Mouse (Mus musculus) MEL (cell line): ENCODE measurements at regions not wholly inside any gene's neighbourhood (a gene's known extent, or its start where the extent isn't known, plus 50 kb on each side); places are given as distances from the start of the nearest gene placed in this dataset.

Experiments used
- DNase-seq: peaks from one replicate; pipeline ENCODE4 v3.0.0; 2011; ENCODE audit warnings: low read depth, low spot score
- H3K27ac ChIP-seq: 2 replicates; pipeline ENCODE4 v1.5.1; 2012; ENCODE audit warnings: low read depth, mild to moderate bottlenecking, control low read depth, low read length, moderate library complexity; ENCODE audit not compliant: control insufficient read depth
- H3K27me3 ChIP-seq, 2 experiments: fragments of 150-350 bp in 1 of 2; sonication (generic) in 1 of 2; 2 replicates each; pipeline ENCODE4 v1.6.1; 2012; ENCODE audit warnings: low read length in 2 of 2, mild to moderate bottlenecking in 2 of 2, improper control_type of control experiment in 1 of 2, moderate library complexity in 1 of 2; ENCODE audit not compliant: insufficient read depth in 2 of 2, control insufficient read depth in 1 of 2
- H3K36me3 ChIP-seq, 2 experiments: 2 replicates each; pipeline ENCODE4 v1.6.1; 2012 to 2014; ENCODE audit warnings: low read length in 2 of 2, improper control_type of control experiment in 1 of 2, inconsistent platforms in 1 of 2, mild to moderate bottlenecking in 1 of 2; ENCODE audit not compliant: insufficient read depth in 2 of 2, control insufficient read depth in 1 of 2
- H3K4me1 ChIP-seq, 2 experiments: fragments of 150-350 bp in 1 of 2; sonication (generic) in 1 of 2; 2 replicates each; pipeline ENCODE4 v1.6.1; 2012; ENCODE audit warnings: low read length in 2 of 2, improper control_type of control experiment in 1 of 2, mild to moderate bottlenecking in 1 of 2; ENCODE audit not compliant: insufficient read depth in 2 of 2, control insufficient read depth in 1 of 2
- H3K4me3 ChIP-seq, 2 experiments: fragments of 150-350 bp in 1 of 2; sonication (generic) in 1 of 2; 2 replicates each; pipeline ENCODE4 v1.5.1; 2012; ENCODE audit warnings: low read depth in 2 of 2, low read length in 2 of 2, mild to moderate bottlenecking in 2 of 2, moderate library complexity in 2 of 2, control low read depth in 1 of 2, improper control_type of control experiment in 1 of 2; ENCODE audit not compliant: control insufficient read depth in 1 of 2, insufficient read depth in 1 of 2
- H3K79me2 ChIP-seq: 2 replicates; pipeline ENCODE4 v1.6.1; 2012; ENCODE audit warnings: mild to moderate bottlenecking, low read length, moderate library complexity; ENCODE audit not compliant: control insufficient read depth, poor library complexity, insufficient read depth
- H3K9ac ChIP-seq: 2 replicates; pipeline ENCODE4 v1.6.1; 2012; ENCODE audit warnings: low read depth, mild to moderate bottlenecking, control low read depth, low read length, moderate library complexity; ENCODE audit not compliant: control insufficient read depth, poor library complexity, severe bottlenecking
- H3K9me3 ChIP-seq: fragments of 150-350 bp; sonication (generic); replicated peaks from 2 replicates; pipeline ENCODE4 v1.6.1; 2012; ENCODE audit warnings: mild to moderate bottlenecking, low read length, improper control_type of control experiment, moderate library complexity; ENCODE audit not compliant: insufficient read depth
- BHLHE40 ChIP-seq: IDR thresholded peaks from 2 replicates; pipeline ENCODE4 v1.6.1; 2012; ENCODE audit warnings: low read depth, mild to moderate bottlenecking, inconsistent platforms, low read length, improper control_type of control experiment, borderline replicate concordance
- CHD1 ChIP-seq: IDR thresholded peaks from 2 replicates; pipeline ENCODE4 v1.6.1; 2012; ENCODE audit warnings: low read depth, mild to moderate bottlenecking, inconsistent platforms, low read length, improper control_type of control experiment
- CHD2 ChIP-seq: IDR thresholded peaks from 2 replicates; pipeline ENCODE4 v1.6.1; 2011; ENCODE audit warnings: low read length, improper control_type of control experiment
- EP300 ChIP-seq, 2 experiments: IDR thresholded peaks; 2 replicates each; pipeline ENCODE4 v1.6.1; 2011; ENCODE audit warnings: improper control_type of control experiment in 2 of 2, low read length in 2 of 2, low read depth in 1 of 2, mild to moderate bottlenecking in 1 of 2
- ETS1 ChIP-seq: IDR thresholded peaks from 2 replicates; pipeline ENCODE4 v1.6.1; 2012; ENCODE audit warnings: low read depth, mild to moderate bottlenecking, inconsistent platforms, low read length, improper control_type of control experiment, moderate library complexity
- HCFC1 ChIP-seq: IDR thresholded peaks from 2 replicates; pipeline ENCODE4 v1.6.1; 2012; ENCODE audit warnings: low read depth, mild to moderate bottlenecking, inconsistent platforms, low read length, improper control_type of control experiment, moderate library complexity
- JUND ChIP-seq: IDR thresholded peaks from 2 replicates; pipeline ENCODE4 v1.6.1; 2011; ENCODE audit warnings: low read depth, mild to moderate bottlenecking, improper control_type of control experiment, low read length
- KAT2A ChIP-seq: conservative IDR thresholded peaks from 2 replicates; pipeline ENCODE4 v1.6.1; 2012; ENCODE audit warnings: low read depth, low read length, improper control_type of control experiment, inconsistent platforms
- MXI1 ChIP-seq: IDR thresholded peaks from 2 replicates; pipeline ENCODE4 v1.6.1; 2011; ENCODE audit warnings: mild to moderate bottlenecking, low read depth, low read length, improper control_type of control experiment
- MYB ChIP-seq: IDR thresholded peaks from 2 replicates; pipeline ENCODE4 v1.6.1; 2011; ENCODE audit warnings: mild to moderate bottlenecking, low read depth, low read length, improper control_type of control experiment
- NELFE ChIP-seq: IDR thresholded peaks from 2 replicates; pipeline ENCODE4 v1.6.1; 2011; ENCODE audit warnings: low read depth, low read length, improper control_type of control experiment
- NRF1 ChIP-seq: IDR thresholded peaks from 2 replicates; pipeline ENCODE4 v1.6.1; 2014; ENCODE audit warnings: low read depth, mild to moderate bottlenecking, inconsistent platforms, low read length, improper control_type of control experiment, moderate library complexity; ENCODE audit not compliant: poor library complexity, insufficient read depth, severe bottlenecking
- POLR2A ChIP-seq, 2 experiments: IDR thresholded peaks; 2 replicates each; pipeline ENCODE4 v1.6.1; 2011 to 2012; ENCODE audit warnings: low read length in 2 of 2, mild to moderate bottlenecking in 2 of 2, control low read depth in 1 of 2, improper control_type of control experiment in 1 of 2, low read depth in 1 of 2, moderate library complexity in 1 of 2; ENCODE audit not compliant: control insufficient read depth in 1 of 2, insufficient read depth in 1 of 2, poor library complexity in 1 of 2
- POLR2AphosphoS2 ChIP-seq: IDR thresholded peaks from 2 replicates; pipeline ENCODE4 v1.6.1; 2011; ENCODE audit warnings: low read length, improper control_type of control experiment
- POLR2AphosphoS5 ChIP-seq: IDR thresholded peaks from 2 replicates; pipeline ENCODE4 v1.6.1; 2012; ENCODE audit warnings: low read depth, borderline replicate concordance, mild to moderate bottlenecking, inconsistent platforms, low read length, moderate library complexity, mixed read lengths
- RAD21 ChIP-seq: IDR thresholded peaks from 2 replicates; pipeline ENCODE4 v1.6.1; 2011; ENCODE audit warnings: mild to moderate bottlenecking, low read depth, low read length, improper control_type of control experiment
- RCOR1 ChIP-seq: IDR thresholded peaks from 2 replicates; pipeline ENCODE4 v1.6.1; 2012; ENCODE audit warnings: low read depth, mild to moderate bottlenecking, inconsistent platforms, low read length, improper control_type of control experiment
- SMC3 ChIP-seq: IDR thresholded peaks from 2 replicates; pipeline ENCODE4 v1.6.1; 2011; ENCODE audit warnings: low read depth, low read length, improper control_type of control experiment
- TAL1 ChIP-seq: IDR thresholded peaks from 2 replicates; pipeline ENCODE4 v1.6.1; 2012; ENCODE audit warnings: mild to moderate bottlenecking, inconsistent platforms, low read length, moderate library complexity, mixed read lengths
- TCF12 ChIP-seq: IDR thresholded peaks from 2 replicates; pipeline ENCODE4 v1.6.1; 2014; ENCODE audit warnings: low read depth, mild to moderate bottlenecking, inconsistent platforms, low read length, improper control_type of control experiment, moderate library complexity
- USF1 ChIP-seq: IDR thresholded peaks from 2 replicates; pipeline ENCODE4 v1.6.1; 2014; ENCODE audit warnings: low read depth, mild to moderate bottlenecking, inconsistent platforms, low read length, improper control_type of control experiment, moderate library complexity
- USF2 ChIP-seq, 2 experiments: IDR thresholded peaks; 2 replicates each; pipeline ENCODE4 v1.6.1; 2011 to 2012; ENCODE audit warnings: improper control_type of control experiment in 2 of 2, low read length in 2 of 2, borderline replicate concordance in 1 of 2, inconsistent platforms in 1 of 2, low read depth in 1 of 2, mild to moderate bottlenecking in 1 of 2; ENCODE audit not compliant: insufficient read depth in 1 of 2
- ZC3H11A ChIP-seq: IDR thresholded peaks from 2 replicates; pipeline ENCODE4 v1.6.1; 2012; ENCODE audit warnings: low read depth, mild to moderate bottlenecking, inconsistent platforms, low read length, improper control_type of control experiment
- ZKSCAN1 ChIP-seq: IDR thresholded peaks from 2 replicates; pipeline ENCODE4 v1.6.1; 2012; ENCODE audit warnings: low read depth, mild to moderate bottlenecking, inconsistent platforms, low read length, improper control_type of control experiment, moderate library complexity
- ZMIZ1 ChIP-seq: IDR thresholded peaks from 2 replicates; pipeline ENCODE4 v1.6.1; 2012; ENCODE audit warnings: low read depth, mild to moderate bottlenecking, inconsistent platforms, low read length, improper control_type of control experiment, moderate library complexity

DNA sequence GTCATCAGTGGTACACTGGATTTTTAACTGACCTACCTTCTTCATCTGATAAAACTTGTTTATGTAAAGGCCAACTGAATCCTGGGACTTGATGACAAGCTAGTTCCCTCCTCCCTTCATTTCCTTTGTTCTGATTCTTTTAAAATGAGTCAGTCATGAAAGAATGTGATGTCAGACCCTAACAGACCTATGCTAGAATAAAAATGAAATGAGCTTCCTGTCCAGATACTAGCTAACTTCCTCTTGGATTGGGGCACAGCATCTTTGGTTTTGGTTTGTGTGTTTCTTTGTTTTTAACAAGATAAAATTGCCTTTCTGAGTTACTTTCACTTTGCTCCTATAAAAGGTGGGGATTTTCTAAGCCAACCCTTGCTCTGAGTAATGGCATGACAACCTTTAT lies 225.2 kb upstream of the Ngly1 start:
- Histone ChIP-seq H3K27me3 (no peaks in the 10 kb centered on the region), H3K27ac (no peak overlapping the region), H3K4me3 (no peak overlapping the region), H3K9ac (no peak overlapping the region), H3K79me2 (no peaks in the 10 kb centered on the region), H3K36me3 (no peaks in the 10 kb centered on the region), H3K4me1 (no peaks in the 10 kb centered on the region), H3K9me3 (no peaks in the 10 kb centered on the region)
- no peak for DNase-seq
- no peak for TF ChIP-seq POLR2AphosphoS5
- TF ChIP-seq POLR2AphosphoS2 = no peak
- no peak for TF ChIP-seq SMC3
- no peak for TF ChIP-seq USF2 (IDR thresholded peaks at IDR 0.05; ENCODE audit: borderline replicate concordance in 1 of 2, insufficient read depth in 1 of 2, low read depth in 1 of 2, low read length in 2 of 2)
- TF ChIP-seq RCOR1 = no peak
- TF ChIP-seq KAT2A = no peak
- TF ChIP-seq RAD21 = no peak
- no peak for TF ChIP-seq JUND
- TF ChIP-seq BHLHE40 = no peak
- TF ChIP-seq POLR2A (IDR thresholded peaks at IDR 0.05; ENCODE audit: control insufficient read depth in 1 of 2, insufficient read depth in 1 of 2, low read depth in 1 of 2, low read length in 2 of 2, poor library complexity in 1 of 2) = no peak
- TF ChIP-seq CHD1 = no peak

GRCm38 (mm10) chr14:16037771-16038170 lies 211.3 kb upstream of the Ngly1 start:
- TF ChIP-seq EP300 (IDR thresholded peaks at IDR 0.05; ENCODE audit: low read depth in 1 of 2, low read length in 2 of 2) (no peak), TCF12 (no peak), CHD2 (no peak), POLR2AphosphoS5 (no peak), USF2 (IDR thresholded peaks at IDR 0.05; ENCODE audit: borderline replicate concordance in 1 of 2, insufficient read depth in 1 of 2, low read depth in 1 of 2, low read length in 2 of 2) (no peak), TAL1 (no peak), JUND (no peak), HCFC1 (no peak), ZC3H11A (no peak), NELFE (no peak), USF1 (no peak), BHLHE40 (no peak), ZMIZ1 (no peak), ZKSCAN1 (no peak), MXI1 (no peak), CHD1 (no peak), POLR2AphosphoS2 (no peak), ETS1 (no peak), NRF1 (no peak), MYB (no peak)
- TF ChIP-seq, all 39 proteins: peak for 0
- no peaks in the 10 kb centered on the region for H3K27me3 ChIP-seq

More at GRCm38 (mm10) chr14:16037771-16038170, 211.3 kb upstream of the Ngly1 start:
- no peak for DNase-seq
- Histone ChIP-seq H3K27ac (no peak overlapping the region), H3K4me3 (no peak overlapping the region), H3K4me1 (no peaks in the 10 kb centered on the region), H3K9me3 (no peaks in the 10 kb centered on the region), H3K9ac (no peak overlapping the region), H3K79me2 (no peaks in the 10 kb centered on the region), H3K36me3 (no peaks in the 10 kb centered on the region)
